Mouse (Mus musculus) liver, embryonic 13.5 days (tissue): ENCODE measurements around the gene Os9. TPM values are rescaled to one million over a fixed set of nuclear protein-coding genes. Genes with fewer than 3 reads are reported as not detected.

ENCODE experiments used
- ATAC-seq: fragments of 200-750 bp; cut with Nextera tagmentation; 2 replicates; pipeline ENCODE4 v1.8.0; 2017; ENCODE audit warnings: low read depth, mild to moderate bottlenecking, moderate number of reproducible peaks, moderate library complexity
- DNase-seq: peaks from one replicate; pipeline ENCODE4 v3.0.0; 2022
- H3K27ac ChIP-seq: fragments of 300-500 bp; sonication (generic); 2 replicates; pipeline ENCODE4 v1.5.1; 2015; ENCODE audit warnings: moderate library complexity, mild to moderate bottlenecking, inconsistent platforms
- H3K27me3 ChIP-seq: fragments of 300-500 bp; sonication (generic); 2 replicates; pipeline ENCODE4 v1.6.1; 2015; ENCODE audit warnings: mild to moderate bottlenecking, inconsistent platforms
- H3K36me3 ChIP-seq: fragments of 300-500 bp; sonication (generic); 2 replicates; pipeline ENCODE4 v1.6.1; 2015; ENCODE audit warnings: mild to moderate bottlenecking, inconsistent platforms
- H3K4me1 ChIP-seq: fragments of 300-500 bp; sonication (generic); replicated peaks from 2 replicates; pipeline ENCODE4 v1.6.1; 2015; ENCODE audit warnings: inconsistent platforms
- H3K4me2 ChIP-seq: fragments of 300-500 bp; sonication (generic); 2 replicates; pipeline ENCODE4 v1.6.1; 2015; ENCODE audit warnings: inconsistent platforms, mild to moderate bottlenecking, moderate library complexity
- H3K4me3 ChIP-seq: fragments of 300-500 bp; sonication (generic); replicated peaks from 2 replicates; pipeline ENCODE4 v1.5.1; 2015; ENCODE audit warnings: mild to moderate bottlenecking, inconsistent platforms
- H3K9ac ChIP-seq: fragments of 300-500 bp; sonication (generic); 2 replicates; pipeline ENCODE4 v1.6.1; 2015; ENCODE audit warnings: mild to moderate bottlenecking, inconsistent platforms
- H3K9me3 ChIP-seq: fragments of 300-500 bp; sonication (generic); replicated peaks from 2 replicates; pipeline ENCODE4 v1.6.1; 2016; ENCODE audit warnings: inconsistent platforms
- WGBS: fragments of 180-500 bp; shearing (Covaris S2); methylation state at CpG from one replicate; pipeline ENCODE4 v1.1.7; 2015; ENCODE audit not compliant: insufficient replicate concordance; 5-methylcytosine and 5-hydroxymethylcytosine counted together
- polyA plus RNA-seq: library from polyadenylated mRNA; unstranded; fragments of >200 nt; fragmentation: Nextera tagmentation; extraction: Ambion mirVana; gene quantifications from 2 replicates; pipeline ENCODE4 v1.2.1, GENCODE M21; 2015

Gene Os9
- polyA plus RNA-seq, 1 experiment from 2014 or later = 45.6 TPM

GRCm38 (mm10) chr10:127114408-127114807 lies 6.5 kb downstream of the Os9 start:
- no peak overlapping the region for H3K4me3 ChIP-seq
- 74% methylated on average over 11 of the region's 11 CpGs for WGBS
- ATAC-seq = no peak
- H3K9ac ChIP-seq = no peak overlapping the region
- DNase-seq = no peak
- no peaks in the 10 kb centered on the region for H3K9me3 ChIP-seq
- H3K27ac ChIP-seq = no peak overlapping the region
- H3K4me1 ChIP-seq = peaks cover 5% of the 10 kb centered on the region
- no peak overlapping the region for H3K4me2 ChIP-seq
- peaks cover 67% of the 10 kb centered on the region for H3K36me3 ChIP-seq
- no peaks in the 10 kb centered on the region for H3K27me3 ChIP-seq

GRCm38 (mm10) chr10:127111001-127111887 lies 9.7 kb downstream of the Os9 start:
- ATAC-seq = no peak

DNA sequence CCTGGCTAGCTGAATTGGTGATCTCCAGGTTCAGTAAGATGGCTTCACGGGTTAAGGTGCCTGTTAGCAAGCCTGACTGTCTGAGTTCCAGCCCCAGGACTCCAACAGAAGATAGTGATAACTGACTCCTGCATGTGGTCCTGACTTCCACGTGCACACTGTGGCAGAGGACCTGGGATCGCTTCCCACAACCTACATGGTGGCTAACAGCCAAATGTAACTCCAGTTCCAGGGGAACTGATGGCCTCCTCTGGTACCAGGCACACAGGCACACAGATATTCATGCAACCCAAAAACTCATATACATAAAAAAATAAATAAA lies 12.7 kb downstream of the Os9 start:
- WGBS = 14% methylated on average over 3 of the region's 3 CpGs
- peaks cover 44% of the 10 kb centered on the region for H3K4me1 ChIP-seq
- H3K4me3 ChIP-seq = no peak overlapping the region
- H3K27ac ChIP-seq = peak overlapping the region; percentile 65
- H3K4me2 ChIP-seq = peak overlapping the region; percentile 47
- DNase-seq (no peak), ATAC-seq (peak; percentile 60)
- peak overlapping the region; percentile 29; the same call in 1 of the 2 replicates for H3K9ac ChIP-seq
- H3K27me3 ChIP-seq = no peaks in the 10 kb centered on the region
- H3K36me3 ChIP-seq = peaks cover 38% of the 10 kb centered on the region
- H3K9me3 ChIP-seq = no peaks in the 10 kb centered on the region

More at GRCm38 (mm10) chr10:127111001-127111887, 9.7 kb downstream of the Os9 start:
- no peaks in the 10 kb centered on the region for H3K27me3 ChIP-seq
- H3K9me3 ChIP-seq = no peaks in the 10 kb centered on the region
- peaks cover 44% of the 10 kb centered on the region for H3K36me3 ChIP-seq
- H3K27ac ChIP-seq = no peak overlapping the region
- H3K9ac ChIP-seq = no peak overlapping the region
- DNase-seq = no peak
- H3K4me2 ChIP-seq = no peak overlapping the region
- 68% methylated on average over 15 of the region's 15 CpGs for WGBS
- no peak overlapping the region for H3K4me3 ChIP-seq
- H3K4me1 ChIP-seq = peaks cover 31% of the 10 kb centered on the region

GRCm38 (mm10) chr10:127107563-127108261 lies 13.2 kb downstream of the Os9 start:
- no peak for DNase-seq
- Histone ChIP-seq H3K9me3 (no peaks in the 10 kb centered on the region), H3K9ac (peak overlapping the region; percentile 29; the same call in 1 of the 2 replicates), H3K4me1 (peaks cover 44% of the 10 kb centered on the region), H3K27ac (peak overlapping the region; percentile 65), H3K4me2 (peak overlapping the region; percentile 47), H3K27me3 (no peaks in the 10 kb centered on the region), H3K4me3 (peak overlapping the region; percentile 4; the same call in 1 of the 2 replicates), H3K36me3 (peaks cover 33% of the 10 kb centered on the region)
- WGBS = 31% methylated on average over 16 of the region's 16 CpGs
- ATAC-seq = peak; percentile 84

- no peak overlapping the region; the same call in 1 of the 2 replicates for H3K4me2 ChIP-seq
- H3K9me3 ChIP-seq = no peaks in the 10 kb centered on the region
- H3K9ac ChIP-seq = no peak overlapping the region
- ATAC-seq (no peak), DNase-seq (no peak)
- peaks cover 55% of the 10 kb centered on the region for H3K4me1 ChIP-seq
- 30% methylated on average over 7 of the region's 7 CpGs for WGBS
- no peak overlapping the region for H3K4me3 ChIP-seq
- H3K27ac ChIP-seq = 0 out of 2 replicates have a peak overlapping the region, but pooled peaks have one; percentile 11
- no peaks in the 10 kb centered on the region for H3K27me3 ChIP-seq
- H3K36me3 ChIP-seq = peaks cover 32% of the 10 kb centered on the region
These were observed 17.3 kb downstream of the Os9 start for GRCm38 (mm10) chr10:127103631-127104030.

- WGBS = 64% methylated on average over 6 of the region's 6 CpGs
- Histone ChIP-seq H3K4me1 (peaks cover 42% of the 10 kb centered on the region), H3K4me3 (no peak overlapping the region)
These were observed 19.8 kb downstream of the Os9 start for GRCm38 (mm10) chr10:127101151-127101550.

DNA sequence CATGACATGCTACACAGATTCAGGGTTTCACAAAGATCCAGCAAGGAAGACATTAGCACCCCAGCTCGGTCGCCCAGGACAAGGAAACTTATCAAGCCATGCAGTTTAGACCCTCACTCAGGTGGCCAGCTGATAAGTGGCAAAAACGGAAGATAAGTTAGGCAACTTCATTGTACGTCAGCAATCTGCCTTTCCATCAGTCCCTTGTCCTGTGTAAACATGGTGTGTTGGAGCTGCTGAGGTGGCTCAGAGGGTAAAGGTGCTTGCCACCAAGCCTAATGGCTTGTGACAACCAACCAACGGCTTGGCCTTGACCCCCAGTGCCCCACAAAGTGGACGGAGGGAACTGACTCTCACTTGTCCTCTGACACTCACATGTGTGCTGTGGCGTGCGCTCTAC lies 20.5 kb downstream of the Os9 start:
- Histone ChIP-seq H3K4me1 (peaks cover 42% of the 10 kb centered on the region), H3K9ac (no peak overlapping the region; the same call in 1 of the 2 replicates), H3K27ac (peak overlapping the region; percentile 60), H3K27me3 (no peaks in the 10 kb centered on the region), H3K9me3 (no peaks in the 10 kb centered on the region), H3K36me3 (peaks cover 52% of the 10 kb centered on the region), H3K4me3 (no peak overlapping the region), H3K4me2 (peak overlapping the region; percentile 0; the same call in 1 of the 2 replicates)
- WGBS = 23% methylated on average over 8 of the region's 8 CpGs
- DNase-seq = no peak
- ATAC-seq = peak; percentile 68

More at GRCm38 (mm10) chr10:127101151-127101550, 19.8 kb downstream of the Os9 start:
- Histone ChIP-seq H3K9me3 (no peaks in the 10 kb centered on the region), H3K9ac (no peak overlapping the region), H3K27ac (peak overlapping the region; percentile 60; the same call in 1 of the 2 replicates), H3K36me3 (peaks cover 49% of the 10 kb centered on the region), H3K4me2 (no peak overlapping the region), H3K27me3 (no peaks in the 10 kb centered on the region)
- DNase-seq = no peak
- ATAC-seq = no peak

DNA sequence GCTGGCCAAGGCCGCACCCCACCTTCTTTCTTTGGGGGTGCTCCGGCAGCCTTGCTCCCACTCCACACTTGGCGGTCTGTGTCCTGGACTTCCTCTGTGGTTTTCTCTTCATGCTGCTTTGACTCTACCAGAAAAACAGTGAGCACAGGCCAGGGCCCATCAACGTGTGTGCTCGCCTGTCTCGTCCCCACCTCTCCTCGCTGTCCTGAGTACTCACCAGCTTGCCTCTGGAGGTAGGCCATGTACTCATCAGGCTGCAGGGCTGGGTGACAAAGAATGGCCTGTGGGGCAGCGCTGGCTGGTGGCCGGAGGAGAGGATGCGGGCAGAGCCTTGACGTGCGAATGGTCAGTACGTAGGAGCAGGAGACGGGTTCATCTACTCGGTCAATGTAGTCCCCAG lies 21.1 kb downstream of the Os9 start:
- Histone ChIP-seq H3K27me3 (no peaks in the 10 kb centered on the region), H3K4me3 (no peak overlapping the region), H3K9ac (no peak overlapping the region), H3K4me2 (peak overlapping the region; percentile 0; the same call in 1 of the 2 replicates), H3K4me1 (peaks cover 44% of the 10 kb centered on the region), H3K9me3 (no peaks in the 10 kb centered on the region), H3K36me3 (peaks cover 51% of the 10 kb centered on the region), H3K27ac (0 out of 2 replicates have a peak overlapping the region, but pooled peaks have one; percentile 60)
- ATAC-seq (peak; percentile 10; the same call in 1 of the 2 replicates), DNase-seq (no peak)
- 65% methylated on average over 15 of the region's 15 CpGs for WGBS

- Histone ChIP-seq H3K4me3 (no peak overlapping the region), H3K27ac (no peak overlapping the region), H3K4me2 (no peak overlapping the region), H3K4me1 (peaks cover 45% of the 10 kb centered on the region), H3K9ac (no peak overlapping the region), H3K36me3 (peaks cover 50% of the 10 kb centered on the region), H3K27me3 (no peaks in the 10 kb centered on the region), H3K9me3 (no peaks in the 10 kb centered on the region)
- no peak for DNase-seq
- no peak for ATAC-seq
- 78% methylated on average over 10 of the region's 10 CpGs for WGBS
These were observed 21.7 kb downstream of the Os9 start for GRCm38 (mm10) chr10:127099191-127099590.

DNA sequence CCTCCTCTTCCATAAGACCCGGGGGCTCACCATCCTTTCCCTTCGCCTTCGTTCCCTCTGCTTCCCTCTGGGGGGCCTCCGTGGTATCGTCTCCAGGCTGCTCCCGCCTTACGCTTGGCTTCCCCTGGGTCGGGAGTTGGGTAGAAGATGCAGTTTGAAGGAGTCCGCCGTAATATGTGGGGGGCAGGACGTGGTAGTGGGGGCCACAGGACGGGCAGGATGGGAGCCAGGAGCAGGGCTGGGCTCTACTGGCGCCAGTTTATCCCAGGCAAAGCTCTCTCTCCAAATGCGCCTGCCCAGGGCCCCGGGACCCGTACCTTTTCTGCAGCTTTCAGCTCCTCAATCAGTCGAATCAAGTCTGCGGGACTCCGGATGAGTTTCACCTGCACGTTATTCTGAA lies 22.4 kb downstream of the Os9 start:
- DNase-seq = no peak
- Histone ChIP-seq H3K4me2 (no peak overlapping the region), H3K4me1 (peaks cover 44% of the 10 kb centered on the region), H3K9ac (no peak overlapping the region), H3K36me3 (peaks cover 50% of the 10 kb centered on the region), H3K9me3 (no peaks in the 10 kb centered on the region), H3K4me3 (no peak overlapping the region), H3K27ac (no peak overlapping the region), H3K27me3 (no peaks in the 10 kb centered on the region)
- ATAC-seq = no peak
- 86% methylated on average over 20 of the region's 20 CpGs for WGBS

GRCm38 (mm10) chr10:127094382-127094802 lies 26.5 kb downstream of the Os9 start:
- Histone ChIP-seq H3K27ac (no peak overlapping the region), H3K36me3 (peaks cover 49% of the 10 kb centered on the region), H3K4me2 (no peak overlapping the region), H3K4me3 (no peak overlapping the region), H3K9ac (no peak overlapping the region), H3K4me1 (peaks cover 48% of the 10 kb centered on the region), H3K9me3 (no peaks in the 10 kb centered on the region), H3K27me3 (peaks cover 29% of the 10 kb centered on the region)
- 57% methylated on average over 7 of the region's 7 CpGs for WGBS
- DNase-seq (no peak), ATAC-seq (no peak)
